Mouse (Mus musculus) lung, postnatal 0 days (tissue): ENCODE data around the gene Ndufb7.

Experiments
- CTCF ChIP-seq: IDR thresholded peaks from 2 replicates; pipeline ENCODE4 v1.5.1; 2016; ENCODE audit warnings: antibody characterized with exemption, mild to moderate bottlenecking
- EP300 ChIP-seq: IDR thresholded peaks from 2 replicates; pipeline ENCODE4 v1.6.1; 2016; ENCODE audit warnings: antibody characterized with exemption, mild to moderate bottlenecking, control low read depth

- TF ChIP-seq CTCF (no peak), EP300 (no peak)
These were observed 36.2 kb downstream of the Ndufb7 start for GRCm38 (mm10) chr8:83602650-83603029.
